Mouse (Mus musculus) MEL (cell line): ENCODE data around the gene Slc36a1. TPM values are rescaled to one million over a fixed set of nuclear protein-coding genes. Genes with fewer than 3 reads are reported as not detected.

ENCODE experiments used
- DNase-seq: peaks from one replicate; pipeline ENCODE4 v3.0.0; 2011; ENCODE audit warnings: low read depth, low spot score
- H3K27ac ChIP-seq: 2 replicates; pipeline ENCODE4 v1.5.1; 2012; ENCODE audit warnings: low read depth, mild to moderate bottlenecking, control low read depth, low read length, moderate library complexity; ENCODE audit not compliant: control insufficient read depth
- H3K27me3 ChIP-seq, 2 experiments: fragments of 150-350 bp in 1 of 2; sonication (generic) in 1 of 2; 2 replicates each; pipeline ENCODE4 v1.6.1; 2012; ENCODE audit warnings: low read length in 2 of 2, mild to moderate bottlenecking in 2 of 2, improper control_type of control experiment in 1 of 2, moderate library complexity in 1 of 2; ENCODE audit not compliant: insufficient read depth in 2 of 2, control insufficient read depth in 1 of 2
- H3K36me3 ChIP-seq, 2 experiments: 2 replicates each; pipeline ENCODE4 v1.6.1; 2012 to 2014; ENCODE audit warnings: low read length in 2 of 2, improper control_type of control experiment in 1 of 2, inconsistent platforms in 1 of 2, mild to moderate bottlenecking in 1 of 2; ENCODE audit not compliant: insufficient read depth in 2 of 2, control insufficient read depth in 1 of 2
- H3K4me1 ChIP-seq, 2 experiments: fragments of 150-350 bp in 1 of 2; sonication (generic) in 1 of 2; 2 replicates each; pipeline ENCODE4 v1.6.1; 2012; ENCODE audit warnings: low read length in 2 of 2, improper control_type of control experiment in 1 of 2, mild to moderate bottlenecking in 1 of 2; ENCODE audit not compliant: insufficient read depth in 2 of 2, control insufficient read depth in 1 of 2
- H3K4me3 ChIP-seq, 2 experiments: fragments of 150-350 bp in 1 of 2; sonication (generic) in 1 of 2; 2 replicates each; pipeline ENCODE4 v1.5.1; 2012; ENCODE audit warnings: low read depth in 2 of 2, low read length in 2 of 2, mild to moderate bottlenecking in 2 of 2, moderate library complexity in 2 of 2, control low read depth in 1 of 2, improper control_type of control experiment in 1 of 2; ENCODE audit not compliant: control insufficient read depth in 1 of 2, insufficient read depth in 1 of 2
- H3K79me2 ChIP-seq: 2 replicates; pipeline ENCODE4 v1.6.1; 2012; ENCODE audit warnings: mild to moderate bottlenecking, low read length, moderate library complexity; ENCODE audit not compliant: control insufficient read depth, poor library complexity, insufficient read depth
- H3K9ac ChIP-seq: 2 replicates; pipeline ENCODE4 v1.6.1; 2012; ENCODE audit warnings: low read depth, mild to moderate bottlenecking, control low read depth, low read length, moderate library complexity; ENCODE audit not compliant: control insufficient read depth, poor library complexity, severe bottlenecking
- H3K9me3 ChIP-seq: fragments of 150-350 bp; sonication (generic); replicated peaks from 2 replicates; pipeline ENCODE4 v1.6.1; 2012; ENCODE audit warnings: mild to moderate bottlenecking, low read length, improper control_type of control experiment, moderate library complexity; ENCODE audit not compliant: insufficient read depth
- BHLHE40 ChIP-seq: IDR thresholded peaks from 2 replicates; pipeline ENCODE4 v1.6.1; 2012; ENCODE audit warnings: low read depth, mild to moderate bottlenecking, inconsistent platforms, low read length, improper control_type of control experiment, borderline replicate concordance
- CHD1 ChIP-seq: IDR thresholded peaks from 2 replicates; pipeline ENCODE4 v1.6.1; 2012; ENCODE audit warnings: low read depth, mild to moderate bottlenecking, inconsistent platforms, low read length, improper control_type of control experiment
- CTCF ChIP-seq, 3 experiments: IDR thresholded peaks in 2 of 3; conservative IDR thresholded peaks in 1 of 3; 2 replicates each; pipeline ENCODE4 v1.5.1; 2011 to 2012; ENCODE audit warnings: low read length in 3 of 3, low read depth in 2 of 3, mild to moderate bottlenecking in 2 of 3, improper control_type of control experiment in 1 of 3, inconsistent platforms in 1 of 3, mixed read lengths in 1 of 3, moderate library complexity in 1 of 3; ENCODE audit not compliant: control insufficient read depth in 1 of 3, insufficient read depth in 1 of 3, poor library complexity in 1 of 3, severe bottlenecking in 1 of 3
- E2F4 ChIP-seq: IDR thresholded peaks from 2 replicates; pipeline ENCODE4 v1.6.1; 2011; ENCODE audit warnings: low read depth, low read length, improper control_type of control experiment, borderline replicate concordance
- ETS1 ChIP-seq: IDR thresholded peaks from 2 replicates; pipeline ENCODE4 v1.6.1; 2012; ENCODE audit warnings: low read depth, mild to moderate bottlenecking, inconsistent platforms, low read length, improper control_type of control experiment, moderate library complexity
- GABPA ChIP-seq: IDR thresholded peaks from 2 replicates; pipeline ENCODE4 v1.6.1; 2012; ENCODE audit warnings: low read depth, mild to moderate bottlenecking, inconsistent platforms, low read length, improper control_type of control experiment, moderate library complexity
- HCFC1 ChIP-seq: IDR thresholded peaks from 2 replicates; pipeline ENCODE4 v1.6.1; 2012; ENCODE audit warnings: low read depth, mild to moderate bottlenecking, inconsistent platforms, low read length, improper control_type of control experiment, moderate library complexity
- MAZ ChIP-seq: IDR thresholded peaks from 2 replicates; pipeline ENCODE4 v1.6.1; 2012; ENCODE audit warnings: low read depth, mild to moderate bottlenecking, inconsistent platforms, low read length, improper control_type of control experiment
- POLR2A ChIP-seq, 2 experiments: IDR thresholded peaks; 2 replicates each; pipeline ENCODE4 v1.6.1; 2011 to 2012; ENCODE audit warnings: low read length in 2 of 2, mild to moderate bottlenecking in 2 of 2, control low read depth in 1 of 2, improper control_type of control experiment in 1 of 2, low read depth in 1 of 2, moderate library complexity in 1 of 2; ENCODE audit not compliant: control insufficient read depth in 1 of 2, insufficient read depth in 1 of 2, poor library complexity in 1 of 2
- POLR2AphosphoS2 ChIP-seq: IDR thresholded peaks from 2 replicates; pipeline ENCODE4 v1.6.1; 2011; ENCODE audit warnings: low read length, improper control_type of control experiment
- POLR2AphosphoS5 ChIP-seq: IDR thresholded peaks from 2 replicates; pipeline ENCODE4 v1.6.1; 2012; ENCODE audit warnings: low read depth, borderline replicate concordance, mild to moderate bottlenecking, inconsistent platforms, low read length, moderate library complexity, mixed read lengths
- RCOR1 ChIP-seq: IDR thresholded peaks from 2 replicates; pipeline ENCODE4 v1.6.1; 2012; ENCODE audit warnings: low read depth, mild to moderate bottlenecking, inconsistent platforms, low read length, improper control_type of control experiment
- SMC3 ChIP-seq: IDR thresholded peaks from 2 replicates; pipeline ENCODE4 v1.6.1; 2011; ENCODE audit warnings: low read depth, low read length, improper control_type of control experiment
- TAL1 ChIP-seq: IDR thresholded peaks from 2 replicates; pipeline ENCODE4 v1.6.1; 2012; ENCODE audit warnings: mild to moderate bottlenecking, inconsistent platforms, low read length, moderate library complexity, mixed read lengths
- TBP ChIP-seq: IDR thresholded peaks from 2 replicates; pipeline ENCODE4 v1.8.0; 2011; ENCODE audit warnings: low read depth, low read length, improper control_type of control experiment
- UBTF ChIP-seq: IDR thresholded peaks from 2 replicates; pipeline ENCODE4 v1.6.1; 2012; ENCODE audit warnings: low read depth, mild to moderate bottlenecking, inconsistent platforms, low read length, improper control_type of control experiment, moderate library complexity, borderline replicate concordance; ENCODE audit not compliant: insufficient read depth
- USF2 ChIP-seq, 2 experiments: IDR thresholded peaks; 2 replicates each; pipeline ENCODE4 v1.6.1; 2011 to 2012; ENCODE audit warnings: improper control_type of control experiment in 2 of 2, low read length in 2 of 2, borderline replicate concordance in 1 of 2, inconsistent platforms in 1 of 2, low read depth in 1 of 2, mild to moderate bottlenecking in 1 of 2; ENCODE audit not compliant: insufficient read depth in 1 of 2
- ZMIZ1 ChIP-seq: IDR thresholded peaks from 2 replicates; pipeline ENCODE4 v1.6.1; 2012; ENCODE audit warnings: low read depth, mild to moderate bottlenecking, inconsistent platforms, low read length, improper control_type of control experiment, moderate library complexity
- ZNF384 ChIP-seq: IDR thresholded peaks from 2 replicates; pipeline ENCODE4 v1.6.1; 2012; ENCODE audit warnings: low read depth, mild to moderate bottlenecking, inconsistent platforms, low read length, improper control_type of control experiment
- polyA plus RNA-seq, 2 experiments: library from polyadenylated mRNA; stranded (reverse) in 1 of 2; unstranded in 1 of 2; fragments of >175 nt in 1 of 2; fragments of >200 nt in 1 of 2; gene quantifications; 2 replicates each; pipeline versions ENCODE4 v1.2.1 to v1.2.4; 2012; ENCODE audit warnings: low replicate concordance in 2 of 2, low read depth in 1 of 2; ENCODE audit not compliant: insufficient read length in 2 of 2, insufficient read depth in 1 of 2, missing spikeins in 1 of 2
- total RNA-seq: library from RNA; depleted of rRNA; stranded (reverse); fragments of 300-350 nt; gene quantifications from 2 replicates; pipeline ENCODE4 v1.2.3, GENCODE M21; 2012

Gene Slc36a1
- total and polyA plus RNA-seq, 3 experiments: 2.8 to 5.2 TPM; not detected in 1

DNA sequence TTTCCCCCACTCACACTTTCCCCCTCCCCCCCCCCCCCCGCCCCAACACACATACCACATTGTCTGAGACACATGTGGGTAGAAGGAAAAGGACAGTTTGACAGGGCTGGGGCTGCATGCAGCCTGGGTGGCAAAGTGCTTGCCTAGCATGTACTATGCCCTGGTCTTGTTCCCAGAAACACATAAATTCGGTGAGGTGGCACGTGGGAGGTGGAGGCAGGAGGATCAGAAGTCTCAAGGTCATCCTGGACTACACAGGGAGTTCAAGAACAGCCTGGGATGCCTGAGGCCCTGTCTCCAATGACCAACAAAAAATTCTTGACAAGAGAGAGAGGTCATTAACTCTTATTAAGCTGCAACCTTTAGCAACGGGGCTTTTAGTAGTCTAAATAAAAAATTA, 11.9 kb downstream of the Slc36a1 start:
- Histone ChIP-seq H3K27me3 (no peaks in the 10 kb centered on the region), H3K79me2 (no peaks in the 10 kb centered on the region), H3K9me3 (no peaks in the 10 kb centered on the region), H3K4me3 (no peak overlapping the region)
- TF ChIP-seq TAL1 (no peak), ZMIZ1 (no peak), POLR2AphosphoS2 (no peak), E2F4 (no peak), GABPA (no peak), RCOR1 (no peak), SMC3 (no peak), MAZ (no peak), ETS1 (no peak), HCFC1 (no peak), POLR2A (IDR thresholded peaks at IDR 0.05; ENCODE audit: control insufficient read depth in 1 of 2, insufficient read depth in 1 of 2, low read depth in 1 of 2, low read length in 2 of 2, poor library complexity in 1 of 2) (no peak), UBTF (no peak), CHD1 (no peak), ZNF384 (no peak)
- TF ChIP-seq, all 39 proteins: peak for 0
- Histone ChIP-seq H3K4me1 (peaks cover 0 to 4% of the 10 kb centered on the region in 2 experiments; a peak in 1 of 4 replicates), H3K36me3 (peaks cover 0 to 5% of the 10 kb centered on the region in 2 experiments; a peak in 1 of 4 replicates), H3K9ac (no peak overlapping the region), H3K27ac (no peak overlapping the region)
- no peak for DNase-seq

- H3K4me1 ChIP-seq: peaks cover 0 to 4% of the 10 kb centered on the region in 2 experiments; a peak in 1 of 4 replicates
- no peak for DNase-seq
- H3K4me3 ChIP-seq: no peak overlapping the region
- TF ChIP-seq POLR2A (IDR thresholded peaks at IDR 0.05; ENCODE audit: control insufficient read depth in 1 of 2, insufficient read depth in 1 of 2, low read depth in 1 of 2, low read length in 2 of 2, poor library complexity in 1 of 2): no peak
- TF ChIP-seq POLR2AphosphoS5: no peak
- no peak for TF ChIP-seq CTCF (IDR thresholded peaks at IDR 0.05 in 2 of 3, conservative IDR thresholded peaks at IDR 0.05 in 1 of 3; ENCODE audit: control insufficient read depth in 1 of 3, insufficient read depth in 1 of 3, low read depth in 2 of 3, low read length in 3 of 3, poor library complexity in 1 of 3, severe bottlenecking in 1 of 3)
- TF ChIP-seq POLR2AphosphoS2: no peak
- no peak for TF ChIP-seq TBP
- TF ChIP-seq UBTF: no peak
- no peak for TF ChIP-seq ZMIZ1
- no peak for TF ChIP-seq BHLHE40
- no peak for TF ChIP-seq USF2 (IDR thresholded peaks at IDR 0.05; ENCODE audit: borderline replicate concordance in 1 of 2, insufficient read depth in 1 of 2, low read depth in 1 of 2, low read length in 2 of 2)
- H3K27me3 ChIP-seq: no peaks in the 10 kb centered on the region
- H3K9ac ChIP-seq: no peak overlapping the region
- no peaks in the 10 kb centered on the region for H3K79me2 ChIP-seq
- no peak overlapping the region for H3K27ac ChIP-seq
- H3K36me3 ChIP-seq: peaks cover 0 to 5% of the 10 kb centered on the region in 2 experiments; a peak in 1 of 4 replicates
- no peaks in the 10 kb centered on the region for H3K9me3 ChIP-seq
These were observed 12.7 kb downstream of the Slc36a1 start for GRCm38 (mm10) chr11:55216830-55217229.
